Mouse (Mus musculus): ENCODE measurements around the gene Rbms1. TPM values are rescaled to one million over a fixed set of nuclear protein-coding genes. Genes with fewer than 3 reads are reported as not detected.

Rbms1 gene
- polyA plus RNA-seq, 1 experiment from 2014 or later = 117 TPM

DNA sequence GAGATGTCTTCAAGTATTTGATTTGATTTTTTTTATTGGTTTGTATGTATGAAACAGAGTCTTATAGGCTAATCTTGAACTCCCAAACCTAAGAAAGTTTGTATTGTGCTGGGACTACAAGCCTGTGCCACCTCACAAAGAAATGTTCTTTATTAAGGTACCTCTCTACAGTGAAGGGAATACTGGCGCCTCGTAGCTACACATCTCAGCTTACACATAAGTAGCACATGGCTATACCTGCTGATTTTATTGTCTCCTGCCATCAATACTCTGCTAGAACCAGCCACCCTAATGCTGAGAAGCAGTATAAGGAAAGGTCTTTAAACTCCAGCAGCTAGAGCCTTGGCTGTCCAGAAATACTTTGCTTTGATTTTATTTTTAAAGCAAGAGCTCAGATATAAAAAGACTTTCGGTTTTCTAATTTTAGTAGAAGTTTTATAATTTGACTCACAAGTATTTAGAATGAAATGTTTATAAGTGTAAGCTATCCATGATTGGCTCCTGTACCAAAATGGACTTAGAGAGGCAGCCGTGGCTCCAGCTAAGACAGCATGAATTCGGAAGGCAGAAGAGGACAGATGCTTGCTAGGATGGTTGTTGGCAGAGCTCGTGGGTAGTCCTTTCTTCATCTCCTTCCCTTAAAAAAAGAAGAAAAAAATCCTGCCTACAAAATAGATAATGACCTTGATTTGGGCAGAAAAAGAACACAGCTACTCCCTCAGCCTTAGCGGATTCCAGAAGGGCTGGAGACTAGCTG lies 48.3 kb downstream of the Rbms1 start:
- Histone ChIP-seq H3K4me2 (replicated peaks) (no peak overlapping the region), H3K27me3 (no peaks in the 10 kb centered on the region), H3K36me3 (no peaks in the 10 kb centered on the region), H3K4me3 (no peak overlapping the region), H3K27ac (no peak overlapping the region), H3K9me3 (no peaks in the 10 kb centered on the region), H3K4me1 (peaks cover 34% of the 10 kb centered on the region), H3K9ac (no peak overlapping the region)
- ATAC-seq (ENCODE audit: insufficient number of reproducible peaks, insufficient read depth, low FRiP score, low TSS enrichment) = no peak
- 64% methylated on average over 7 of the region's 7 CpGs for WGBS

DNA sequence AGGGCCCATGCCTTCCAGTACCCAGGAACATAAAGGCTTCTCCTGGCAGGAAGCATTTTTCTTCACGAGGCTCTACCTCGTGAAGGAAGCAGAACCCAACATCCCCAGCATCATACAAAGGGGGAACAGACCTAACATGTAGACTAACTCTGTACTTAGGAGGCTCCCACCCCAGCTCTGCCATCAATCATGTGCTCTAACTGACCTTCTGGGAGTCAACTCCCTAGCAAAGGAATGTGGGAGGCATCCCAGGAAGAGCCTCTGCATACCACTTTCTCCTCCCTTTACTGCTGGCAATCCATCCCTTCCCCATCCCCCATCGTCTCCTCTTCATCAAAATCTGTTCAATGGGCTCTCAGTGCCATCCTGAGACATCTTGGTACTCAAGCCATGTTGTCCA lies 49.7 kb downstream of the Rbms1 start:
- H3K9me3 ChIP-seq = no peaks in the 10 kb centered on the region
- no peak overlapping the region for H3K4me2 ChIP-seq (replicated peaks)
- H3K27me3 ChIP-seq = no peaks in the 10 kb centered on the region
- H3K27ac ChIP-seq = no peak overlapping the region
- no peaks in the 10 kb centered on the region for H3K36me3 ChIP-seq
- H3K9ac ChIP-seq = no peak overlapping the region
- ATAC-seq (ENCODE audit: insufficient number of reproducible peaks, insufficient read depth, low FRiP score, low TSS enrichment) = no peak
- H3K4me1 ChIP-seq = peaks cover 30% of the 10 kb centered on the region
- no peak overlapping the region for H3K4me3 ChIP-seq
- 44% methylated on average over 3 of the region's 3 CpGs for WGBS

DNA sequence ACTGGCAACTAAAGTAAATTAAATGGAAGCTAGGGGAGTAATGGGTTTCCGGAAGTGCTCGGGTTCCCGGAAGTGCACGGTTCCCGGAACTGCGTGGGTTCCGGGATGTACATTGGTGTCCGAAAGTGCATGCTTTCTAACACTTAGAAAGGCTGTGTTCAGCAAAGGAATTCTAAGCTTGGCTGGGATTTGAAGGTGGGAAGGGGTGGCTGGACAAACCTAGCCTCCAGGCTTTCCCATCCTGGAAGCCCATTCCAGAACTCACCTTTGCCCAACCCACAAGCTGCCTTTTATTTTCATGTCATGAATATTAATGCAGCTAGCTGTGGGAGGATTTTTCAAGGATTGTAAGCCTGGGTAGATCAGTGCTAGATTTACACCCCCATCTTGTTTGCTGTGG lies 51.3 kb downstream of the Rbms1 start:
- no peak for ATAC-seq (ENCODE audit: insufficient number of reproducible peaks, insufficient read depth, low FRiP score, low TSS enrichment)
- Histone ChIP-seq H3K27ac (no peak overlapping the region), H3K36me3 (no peaks in the 10 kb centered on the region), H3K4me2 (replicated peaks) (no peak overlapping the region), H3K9me3 (no peaks in the 10 kb centered on the region), H3K27me3 (no peaks in the 10 kb centered on the region), H3K4me3 (no peak overlapping the region), H3K9ac (no peak overlapping the region), H3K4me1 (peaks cover 30% of the 10 kb centered on the region)
- WGBS = 69% methylated on average over 8 of the region's 8 CpGs

DNA sequence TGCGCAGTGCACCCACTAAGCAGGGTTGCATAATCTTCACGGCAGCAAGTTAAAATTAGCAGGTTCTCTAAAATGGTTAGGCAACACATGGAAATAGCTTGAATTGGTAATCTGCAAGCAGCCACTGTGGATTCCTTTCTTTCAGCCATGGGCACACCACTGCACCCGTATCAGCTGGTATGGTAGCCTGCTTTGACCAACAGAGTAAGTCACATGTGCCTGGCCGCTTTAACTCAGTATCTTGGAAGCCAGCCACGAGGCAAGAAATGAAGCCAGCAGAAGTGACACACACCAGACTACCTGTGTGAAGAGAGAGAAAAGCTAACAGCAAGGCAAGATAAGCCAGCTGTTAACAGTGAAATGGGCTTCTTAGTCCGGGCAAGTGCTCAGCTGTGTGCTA lies 52.2 kb downstream of the Rbms1 start:
- 73% methylated on average over 6 of the region's 6 CpGs for WGBS
- Histone ChIP-seq H3K27me3 (no peaks in the 10 kb centered on the region), H3K9me3 (no peaks in the 10 kb centered on the region), H3K4me3 (no peak overlapping the region), H3K4me1 (peaks cover 32% of the 10 kb centered on the region), H3K4me2 (replicated peaks) (no peak overlapping the region), H3K27ac (no peak overlapping the region), H3K9ac (no peak overlapping the region), H3K36me3 (no peaks in the 10 kb centered on the region)
- no peak for ATAC-seq (ENCODE audit: insufficient number of reproducible peaks, insufficient read depth, low FRiP score, low TSS enrichment)

DNA sequence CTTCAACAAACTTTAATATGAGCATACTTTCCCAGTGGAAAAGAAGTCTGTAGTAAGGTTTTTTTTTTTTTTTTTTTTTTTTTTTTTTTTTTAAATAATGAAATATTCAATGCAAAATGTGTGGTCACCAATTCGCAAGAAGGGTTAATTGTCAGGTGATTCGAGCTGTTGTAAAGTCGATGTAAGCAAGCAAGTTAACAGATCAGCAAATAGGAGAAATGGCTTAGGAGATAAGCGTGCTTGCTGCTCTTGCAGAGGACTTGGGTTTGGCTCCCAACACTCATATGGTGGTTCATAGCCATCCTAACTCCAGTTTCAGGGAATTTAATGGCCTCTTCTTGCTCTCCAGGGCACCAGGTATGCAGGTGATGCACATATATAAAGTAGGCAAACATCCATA lies 54.4 kb downstream of the Rbms1 start:
- Histone ChIP-seq H3K4me2 (replicated peaks) (no peak overlapping the region), H3K4me1 (peaks cover 32% of the 10 kb centered on the region), H3K9ac (no peak overlapping the region), H3K27me3 (no peaks in the 10 kb centered on the region), H3K27ac (no peak overlapping the region), H3K4me3 (no peak overlapping the region), H3K36me3 (no peaks in the 10 kb centered on the region), H3K9me3 (no peaks in the 10 kb centered on the region)
- ATAC-seq (ENCODE audit: insufficient number of reproducible peaks, insufficient read depth, low FRiP score, low TSS enrichment) = no peak
- WGBS = 92% methylated on average over 4 of the region's 4 CpGs

DNA sequence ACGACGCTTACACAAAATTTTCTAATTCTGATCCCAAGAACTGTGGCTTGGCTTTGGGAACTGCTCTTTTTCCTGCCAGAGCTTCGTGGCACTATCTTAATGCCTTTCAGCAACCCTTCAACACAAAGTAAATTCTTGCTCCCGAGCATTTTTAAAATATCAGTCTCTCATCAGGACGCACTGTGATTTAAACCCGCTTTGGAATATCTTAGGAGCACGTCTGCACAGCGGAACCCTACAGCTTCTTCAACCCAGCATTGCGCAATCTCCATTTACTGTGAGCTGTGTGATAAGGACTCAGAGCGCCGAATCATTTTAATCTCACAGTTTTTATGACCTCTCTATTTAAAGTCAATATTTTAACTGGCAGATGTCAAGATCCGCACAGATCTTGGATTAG lies 54.9 kb downstream of the Rbms1 start:
- no peaks in the 10 kb centered on the region for H3K9me3 ChIP-seq
- no peak overlapping the region for H3K4me2 ChIP-seq (replicated peaks)
- 87% methylated on average over 12 of the region's 12 CpGs for WGBS
- no peaks in the 10 kb centered on the region for H3K36me3 ChIP-seq
- H3K4me3 ChIP-seq = no peak overlapping the region
- H3K4me1 ChIP-seq = peaks cover 30% of the 10 kb centered on the region
- no peaks in the 10 kb centered on the region for H3K27me3 ChIP-seq
- H3K9ac ChIP-seq = no peak overlapping the region
- ATAC-seq (ENCODE audit: insufficient number of reproducible peaks, insufficient read depth, low FRiP score, low TSS enrichment) = no peak
- no peak overlapping the region for H3K27ac ChIP-seq

DNA sequence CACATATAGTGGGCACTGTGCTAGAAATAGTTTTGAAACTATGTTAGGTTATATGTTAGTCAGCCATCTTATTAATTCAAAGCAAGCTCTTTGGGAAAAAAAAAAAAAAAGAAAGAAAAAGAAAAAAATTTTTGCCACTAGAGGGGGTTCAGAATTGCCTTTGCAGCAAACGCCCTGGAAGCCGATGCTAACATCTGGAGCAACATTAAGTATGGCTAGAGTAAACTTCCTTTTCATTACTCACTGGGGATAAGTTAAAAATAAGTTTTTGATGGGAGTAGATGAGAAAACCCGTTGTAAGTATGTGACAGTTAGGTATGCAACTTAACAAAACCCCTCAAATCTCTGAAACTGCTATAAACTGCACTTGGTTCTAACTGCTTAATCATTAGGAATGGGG lies 57.7 kb downstream of the Rbms1 start:
- Histone ChIP-seq H3K4me2 (replicated peaks) (no peak overlapping the region), H3K36me3 (no peaks in the 10 kb centered on the region), H3K27me3 (no peaks in the 10 kb centered on the region), H3K4me1 (peaks cover 12% of the 10 kb centered on the region), H3K9ac (no peak overlapping the region), H3K4me3 (no peak overlapping the region), H3K9me3 (no peaks in the 10 kb centered on the region), H3K27ac (no peak overlapping the region)
- 10% methylated on average over 3 of the region's 3 CpGs for WGBS
- no peak for ATAC-seq (ENCODE audit: insufficient number of reproducible peaks, insufficient read depth, low FRiP score, low TSS enrichment)

DNA sequence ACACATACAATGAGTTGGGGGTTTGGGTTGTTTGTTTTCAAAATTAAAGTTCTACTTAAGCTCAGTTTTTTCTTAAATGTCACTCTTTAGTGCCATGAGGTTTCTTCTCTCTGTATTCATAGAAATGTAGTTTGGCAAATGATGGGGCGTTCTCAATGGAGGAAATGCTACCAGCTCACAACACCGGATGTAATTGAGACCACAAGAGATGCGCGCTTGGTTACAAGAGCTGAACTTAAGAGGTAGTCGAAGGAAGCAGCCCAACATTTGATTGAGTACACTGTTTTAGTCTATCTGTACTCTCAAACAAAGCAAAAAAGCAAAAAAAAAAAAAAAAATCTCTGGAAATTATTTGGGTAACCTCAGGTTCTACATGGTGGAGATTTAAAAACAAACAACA lies 58.9 kb downstream of the Rbms1 start:
- H3K4me1 ChIP-seq = peaks cover 12% of the 10 kb centered on the region
- H3K36me3 ChIP-seq = no peaks in the 10 kb centered on the region
- H3K4me2 ChIP-seq (replicated peaks) = no peak overlapping the region
- no peak overlapping the region for H3K27ac ChIP-seq
- H3K9ac ChIP-seq = no peak overlapping the region
- 67% methylated on average over 5 of the region's 5 CpGs for WGBS
- H3K9me3 ChIP-seq = no peaks in the 10 kb centered on the region
- no peak for ATAC-seq (ENCODE audit: insufficient number of reproducible peaks, insufficient read depth, low FRiP score, low TSS enrichment)
- no peaks in the 10 kb centered on the region for H3K27me3 ChIP-seq
- no peak overlapping the region for H3K4me3 ChIP-seq

DNA sequence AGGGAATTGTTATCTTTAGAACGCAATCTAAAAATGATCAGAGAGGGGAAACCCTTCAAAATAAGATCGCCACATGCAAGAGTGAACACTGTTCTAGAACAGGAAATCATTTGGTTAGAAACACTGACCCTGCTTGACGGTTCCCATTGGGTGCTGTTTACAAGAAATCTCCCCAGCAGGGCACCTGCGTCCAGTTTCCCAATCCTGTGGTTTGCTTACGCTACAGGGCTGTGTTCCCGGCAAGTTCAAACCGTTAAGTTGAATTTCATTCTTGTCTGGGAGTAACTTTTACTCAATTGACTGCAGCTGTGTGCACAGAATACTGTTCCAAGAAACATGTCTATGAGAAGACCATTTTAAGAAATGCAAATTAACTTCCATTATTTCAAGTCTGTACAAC lies 59.5 kb downstream of the Rbms1 start:
- no peak overlapping the region for H3K4me3 ChIP-seq
- H3K9me3 ChIP-seq = no peaks in the 10 kb centered on the region
- WGBS = 39% methylated on average over 7 of the region's 7 CpGs
- no peak overlapping the region for H3K4me2 ChIP-seq (replicated peaks)
- no peak overlapping the region for H3K27ac ChIP-seq
- no peak for ATAC-seq (ENCODE audit: insufficient number of reproducible peaks, insufficient read depth, low FRiP score, low TSS enrichment)
- H3K9ac ChIP-seq = no peak overlapping the region
- H3K27me3 ChIP-seq = no peaks in the 10 kb centered on the region
- no peaks in the 10 kb centered on the region for H3K36me3 ChIP-seq
- H3K4me1 ChIP-seq = peaks cover 12% of the 10 kb centered on the region

DNA sequence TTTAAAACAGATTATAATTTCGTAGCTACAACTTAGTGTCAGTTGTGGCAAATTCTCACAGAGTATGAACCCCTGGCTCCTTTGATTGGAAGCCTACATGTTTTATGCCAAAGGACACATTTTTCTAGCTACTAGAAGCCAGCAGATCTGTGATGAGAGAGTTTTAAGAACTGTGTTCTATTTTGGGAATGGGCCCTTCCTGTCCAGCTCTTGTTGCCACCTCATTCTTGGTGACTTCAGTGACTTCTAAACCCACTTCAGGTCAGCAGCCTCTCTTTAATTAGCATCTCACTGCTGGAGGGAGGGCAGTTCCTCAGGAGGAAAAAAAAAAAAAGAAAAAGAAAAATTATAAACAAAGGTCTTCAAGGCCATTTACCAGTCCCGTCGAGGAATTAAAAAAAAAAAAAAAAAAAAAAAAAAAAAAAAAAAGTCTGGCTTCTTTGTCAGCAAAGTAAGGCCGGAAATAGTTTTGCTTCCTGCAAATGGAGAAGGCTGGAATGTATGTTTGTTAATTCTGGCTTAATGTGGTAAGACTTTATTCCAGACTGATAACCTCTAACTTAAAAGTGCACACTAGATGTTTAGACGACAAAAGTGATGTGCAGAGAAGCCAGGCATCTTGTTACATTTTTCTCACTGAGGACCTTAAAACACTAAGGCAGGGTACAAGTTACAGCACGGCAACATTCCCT lies 60.4 kb downstream of the Rbms1 start:
- no peak overlapping the region for H3K27ac ChIP-seq
- H3K4me1 ChIP-seq = peaks cover 12% of the 10 kb centered on the region
- no peak overlapping the region for H3K4me2 ChIP-seq (replicated peaks)
- 53% methylated on average over 6 of the region's 6 CpGs for WGBS
- no peak overlapping the region for H3K9ac ChIP-seq
- no peak for ATAC-seq (ENCODE audit: insufficient number of reproducible peaks, insufficient read depth, low FRiP score, low TSS enrichment)
- no peaks in the 10 kb centered on the region for H3K27me3 ChIP-seq
- no peaks in the 10 kb centered on the region for H3K9me3 ChIP-seq
- no peak overlapping the region for H3K4me3 ChIP-seq
- H3K36me3 ChIP-seq = no peaks in the 10 kb centered on the region

DNA sequence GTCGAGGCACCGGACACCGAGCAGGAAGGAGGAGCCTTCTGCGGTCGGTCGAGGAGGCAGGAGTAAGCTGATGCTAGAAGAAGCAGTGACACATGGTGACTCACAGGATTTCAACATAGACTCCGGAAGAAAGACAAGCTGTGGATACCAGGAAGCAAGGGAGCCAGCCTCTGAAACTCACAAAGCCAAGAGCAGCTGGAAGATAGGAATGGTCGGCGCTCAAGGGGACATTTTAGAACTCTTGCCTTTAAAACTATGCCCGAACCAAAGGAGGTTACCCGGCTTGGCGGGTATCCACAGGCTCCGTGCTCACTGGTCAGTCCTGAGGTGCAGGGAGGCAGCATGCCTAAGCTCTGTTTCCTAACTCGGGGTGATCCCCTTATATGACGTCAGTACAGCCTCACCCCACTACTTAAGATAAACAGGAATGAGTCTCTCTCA lies 61.5 kb downstream of the Rbms1 start:
- 81% methylated on average over 15 of the region's 15 CpGs for WGBS
- Histone ChIP-seq H3K27me3 (no peaks in the 10 kb centered on the region), H3K36me3 (no peaks in the 10 kb centered on the region), H3K4me3 (no peak overlapping the region), H3K4me1 (peaks cover 12% of the 10 kb centered on the region), H3K27ac (no peak overlapping the region), H3K4me2 (replicated peaks) (no peak overlapping the region), H3K9ac (no peak overlapping the region), H3K9me3 (no peaks in the 10 kb centered on the region)
- ATAC-seq (ENCODE audit: insufficient number of reproducible peaks, insufficient read depth, low FRiP score, low TSS enrichment) = no peak

DNA sequence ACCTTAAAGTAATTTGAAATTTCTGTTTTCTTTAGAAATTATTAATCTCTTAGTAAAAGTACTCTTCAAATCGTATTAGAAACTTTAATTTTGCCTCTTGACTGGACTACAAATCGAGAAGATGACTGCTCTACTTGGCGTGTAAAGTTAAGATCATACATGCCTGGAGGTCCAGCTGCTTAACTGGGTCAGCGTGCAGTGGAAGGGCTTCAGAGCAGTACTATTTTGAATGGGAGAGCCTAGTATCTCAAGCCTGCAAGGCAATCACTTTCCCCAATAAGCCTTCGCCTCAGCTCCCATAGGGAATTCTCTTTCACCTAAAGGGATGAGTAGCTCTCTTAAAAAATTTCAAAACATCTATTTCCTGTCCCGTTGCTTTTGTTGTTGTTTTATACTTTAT lies 62.0 kb downstream of the Rbms1 start:
- Histone ChIP-seq H3K4me1 (peaks cover 12% of the 10 kb centered on the region), H3K27me3 (no peaks in the 10 kb centered on the region), H3K9ac (no peak overlapping the region), H3K9me3 (no peaks in the 10 kb centered on the region), H3K4me3 (no peak overlapping the region), H3K27ac (no peak overlapping the region), H3K36me3 (no peaks in the 10 kb centered on the region), H3K4me2 (replicated peaks) (no peak overlapping the region)
- no peak for ATAC-seq (ENCODE audit: insufficient number of reproducible peaks, insufficient read depth, low FRiP score, low TSS enrichment)
- WGBS = 84% methylated on average over 6 of the region's 6 CpGs
